Mouse (Mus musculus): ENCODE measurements around the gene Gm13287. TPM values are rescaled to one million over a fixed set of nuclear protein-coding genes. Genes with fewer than 3 reads are reported as not detected.

Gm13287 gene
- polyA plus RNA-seq, 1 experiment: not detected

Other genes with a start within 250 kb of the Gm13287 start
- not detected in 2 replicates for gene Ifna15, start 245.0 kb upstream of the Gm13287 start, polyA plus RNA-seq (2012; ENCODE audit: low replicate concordance)
- gene Ifna14, start 231.5 kb upstream of the Gm13287 start, polyA plus RNA-seq (2012; ENCODE audit: low replicate concordance): not detected in 2 replicates
- gene Ifna9, start 210.9 kb upstream of the Gm13287 start, polyA plus RNA-seq (2012; ENCODE audit: low replicate concordance): not detected in 2 replicates
- gene Ifna12, start 199.9 kb upstream of the Gm13287 start, polyA plus RNA-seq (2012; ENCODE audit: low replicate concordance): not detected in 2 replicates
- not detected in 2 replicates for gene C87499, start 168.8 kb upstream of the Gm13287 start, polyA plus RNA-seq (2012; ENCODE audit: low replicate concordance)
- gene Ifna13, start 158.8 kb upstream of the Gm13287 start, polyA plus RNA-seq (2012; ENCODE audit: low replicate concordance): not detected in 2 replicates
- gene Ifna16, start 126.3 kb upstream of the Gm13287 start, polyA plus RNA-seq (2012; ENCODE audit: low replicate concordance): not detected in 2 replicates
- gene Ifna2, start 119.3 kb upstream of the Gm13287 start, polyA plus RNA-seq (2012; ENCODE audit: low replicate concordance): not detected in 2 replicates
- gene Ifnab, start 111.9 kb upstream of the Gm13287 start, polyA plus RNA-seq (2012; ENCODE audit: low replicate concordance): not detected in 2 replicates
- gene Gm26566, start 81.4 kb upstream of the Gm13287 start, polyA plus RNA-seq (2012; ENCODE audit: low replicate concordance): not detected in 2 replicates
- gene Klhl9, start 80.8 kb upstream of the Gm13287 start, polyA plus RNA-seq (2012; ENCODE audit: low replicate concordance): 5.7 and 6.4 TPM in 2 replicates
- gene Gm13271, start 48.4 kb upstream of the Gm13287 start, polyA plus RNA-seq (2012; ENCODE audit: low replicate concordance): not detected in 2 replicates
- gene Gm13283, start 43.1 kb upstream of the Gm13287 start, polyA plus RNA-seq (2012; ENCODE audit: low replicate concordance): not detected in 2 replicates
- not detected in 2 replicates for gene Gm13290, start 29.4 kb upstream of the Gm13287 start, polyA plus RNA-seq (2012; ENCODE audit: low replicate concordance)
- not detected in 2 replicates for gene Gm13289, start 26.3 kb upstream of the Gm13287 start, polyA plus RNA-seq (2012; ENCODE audit: low replicate concordance)
- gene Gm13272, start 23.4 kb upstream of the Gm13287 start, polyA plus RNA-seq (2012; ENCODE audit: low replicate concordance): not detected in 2 replicates
- gene Ifnz, start 21.1 kb upstream of the Gm13287 start, polyA plus RNA-seq (2012; ENCODE audit: low replicate concordance): not detected in 2 replicates
- gene Gm13276, start 17.5 kb upstream of the Gm13287 start, polyA plus RNA-seq (2012; ENCODE audit: low replicate concordance): not detected in 2 replicates
- not detected in 2 replicates for gene Gm13277, start 14.6 kb upstream of the Gm13287 start, polyA plus RNA-seq (2012; ENCODE audit: low replicate concordance)
- not detected in 2 replicates for gene Gm13278, start 11.7 kb upstream of the Gm13287 start, polyA plus RNA-seq (2012; ENCODE audit: low replicate concordance)
- gene Gm13275, start 8.8 kb upstream of the Gm13287 start, polyA plus RNA-seq (2012; ENCODE audit: low replicate concordance): not detected in 2 replicates
- gene Gm13279, start 5.9 kb upstream of the Gm13287 start, polyA plus RNA-seq (2012; ENCODE audit: low replicate concordance): not detected in 2 replicates
- gene Gm13285, start 3.6 kb upstream of the Gm13287 start, polyA plus RNA-seq (2012; ENCODE audit: low replicate concordance): not detected in 2 replicates
- gene Gm13288, start 2.3 kb downstream of the Gm13287 start, polyA plus RNA-seq (2012; ENCODE audit: low replicate concordance): not detected in 2 replicates
- gene Ifna7, start 13.0 kb downstream of the Gm13287 start, polyA plus RNA-seq (2012; ENCODE audit: low replicate concordance): not detected in 2 replicates
- gene Ifna11, start 16.7 kb downstream of the Gm13287 start, polyA plus RNA-seq (2012; ENCODE audit: low replicate concordance): not detected in 2 replicates
- not detected in 2 replicates for gene Ifna6, start 24.2 kb downstream of the Gm13287 start, polyA plus RNA-seq (2012; ENCODE audit: low replicate concordance)
- gene Ifna5, start 32.3 kb downstream of the Gm13287 start, polyA plus RNA-seq (2012; ENCODE audit: low replicate concordance): not detected in 2 replicates
- not detected in 2 replicates for gene Ifna4, start 38.6 kb downstream of the Gm13287 start, polyA plus RNA-seq (2012; ENCODE audit: low replicate concordance)
- gene Ifna1, start 46.8 kb downstream of the Gm13287 start, polyA plus RNA-seq (2012; ENCODE audit: low replicate concordance): not detected in 2 replicates
- not detected in 2 replicates for gene Ifne, start 76.9 kb downstream of the Gm13287 start, polyA plus RNA-seq (2012; ENCODE audit: low replicate concordance)

All from leukemia stem cell, adult 10-12 weeks (primary cell).